ENCODE assay signal across 9 mouse cellular contexts in the genomic region with DNA sequence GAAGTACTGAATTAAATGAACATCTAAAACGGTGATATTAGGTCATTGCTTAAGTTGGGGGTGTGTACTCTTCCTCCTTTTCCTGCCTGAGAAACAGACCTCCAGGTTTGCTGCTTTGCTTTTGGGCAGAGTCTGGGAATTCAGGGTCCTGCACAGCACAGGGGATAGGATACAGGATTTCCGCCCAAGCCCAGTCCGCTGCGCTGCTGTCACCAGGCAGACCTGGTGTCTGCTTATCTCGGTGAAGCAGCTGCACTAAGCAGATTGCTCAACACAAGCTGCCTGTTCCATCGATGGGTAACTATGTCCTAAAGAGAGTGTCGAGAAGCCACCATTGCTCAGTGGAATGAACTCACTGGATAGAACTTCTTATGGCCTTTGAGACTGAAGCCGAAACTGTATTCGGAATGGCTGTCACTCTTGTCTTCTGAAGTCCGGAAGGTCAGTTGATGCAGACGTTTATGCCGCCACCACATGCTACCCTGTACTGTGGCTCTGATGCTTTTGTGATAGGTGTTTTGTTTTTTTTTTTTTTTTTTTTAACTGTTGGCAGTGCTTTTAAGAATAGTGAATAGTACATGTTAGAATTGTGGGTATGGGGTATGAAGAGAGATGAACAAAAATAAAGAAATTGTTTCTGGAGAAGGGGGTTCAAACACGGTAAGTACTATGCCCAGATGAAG.
DNase-seq lines count a peak whose midpoint lies in the region; ATAC-seq and TF ChIP-seq lines count a peak whose summit lies in the region.
"Had no signal": no experiment of that assay in that cellular context is flagged by ENCODE, and none has a peak within 500 bp of the region (broad histone marks: within the 10 kb centered on the region; RNA-seq: fewer than 3 reads in every experiment).

No protein-coding gene starts in this region.

- H3K9ac ChIP-seq in midbrain, embryonic 14.5 days (replicated peaks; ENCODE audit: low read length): no peak overlapping the region
- peak overlapping the region; percentile 71 for H3K9ac ChIP-seq in liver, embryonic 11.5 days (ENCODE audit: low read depth, low read length)
- H3K9ac ChIP-seq: limb, embryonic 12.5 days had no signal

- no peaks in the 10 kb centered on the region for H3K4me1 ChIP-seq in midbrain, embryonic 14.5 days (ENCODE audit: control insufficient read depth, insufficient read depth, low read length)
- H3K4me1 ChIP-seq in midbrain, embryonic 10.5 days: no peaks in the 10 kb centered on the region
- peaks cover 51% of the 10 kb centered on the region for H3K4me1 ChIP-seq in liver, embryonic 11.5 days (replicated peaks; ENCODE audit: control insufficient read depth, insufficient read depth, low read length)
- peaks cover 31% of the 10 kb centered on the region; the same call in 1 of the 2 replicates for H3K4me1 ChIP-seq in small intestine, adult 2 months (ENCODE audit: control insufficient read depth, insufficient read depth, insufficient read length, low read length)
- H3K4me1 ChIP-seq in forebrain, embryonic 10.5 days: no peaks in the 10 kb centered on the region

- no peak overlapping the region for H3K4me2 ChIP-seq in midbrain, embryonic 14.5 days (ENCODE audit: low read length)
- H3K4me2 ChIP-seq in liver, embryonic 11.5 days: peak overlapping the region; percentile 69
- H3K4me2 ChIP-seq: limb, embryonic 12.5 days had no signal

- 84% methylated on average over 13 of the region's 13 CpGs for WGBS in midbrain, embryonic 14.5 days
- 88% methylated on average over 13 of the region's 13 CpGs for WGBS in midbrain, embryonic 10.5 days
- WGBS in liver, embryonic 11.5 days: 16% methylated on average over 13 of the region's 13 CpGs
- 58% methylated on average over 13 of the region's 13 CpGs for WGBS in small intestine, adult 2 months
- 88% methylated on average over 13 of the region's 13 CpGs for WGBS in forebrain, embryonic 10.5 days

- ATAC-seq in midbrain, embryonic 14.5 days (ENCODE audit: low FRiP score, low TSS enrichment): no peak
- peak; percentile 98 for ATAC-seq in liver, embryonic 11.5 days (replicated peaks; ENCODE audit: low FRiP score)

- peaks cover 15% of the 10 kb centered on the region; the same call in 1 of the 2 replicates for H3K36me3 ChIP-seq in midbrain, embryonic 14.5 days (ENCODE audit: control insufficient read depth, insufficient read depth, low read length)
- H3K36me3 ChIP-seq in midbrain, embryonic 10.5 days: peaks cover 49% of the 10 kb centered on the region
- peaks cover 15% of the 10 kb centered on the region; the same call in 1 of the 2 replicates for H3K36me3 ChIP-seq in liver, embryonic 11.5 days (ENCODE audit: control insufficient read depth, insufficient read depth, low read length)
- H3K36me3 ChIP-seq in small intestine, adult 2 months (ENCODE audit: control insufficient read depth, insufficient read depth, low read length): peaks cover 30% of the 10 kb centered on the region
- peaks cover 48% of the 10 kb centered on the region for H3K36me3 ChIP-seq in forebrain, embryonic 10.5 days (replicated peaks)

- TF ChIP-seq POLR2A in small intestine, adult 2 months (IDR thresholded peaks at IDR 0.05; ENCODE audit: low read depth, low read length): no peak

- DNase-seq in midbrain, embryonic 14.5 days: peak; percentile 8
- no peak for DNase-seq in midbrain, embryonic 10.5 days (ENCODE audit: low spot score)
- DNase-seq in embryo, embryonic 11 days: peak; percentile 24
- peak; percentile 66 to 78 for DNase-seq in heart, postnatal 36 days
- peak; percentile 71 for DNase-seq in liver, embryonic 11.5 days (ENCODE audit: low spot score)
- no peak for DNase-seq in forebrain, embryonic 10.5 days (ENCODE audit: extremely low spot score, low spot score)
- no peak for DNase-seq in frontal cortex, adult 2 months (ENCODE audit: extremely low spot score in 1 of 2, low spot score in 1 of 2)

- no peaks in the 10 kb centered on the region for H3K27me3 ChIP-seq in midbrain, embryonic 14.5 days (ENCODE audit: control insufficient read depth, insufficient read depth, low read length)
- no peaks in the 10 kb centered on the region for H3K27me3 ChIP-seq in midbrain, embryonic 10.5 days (ENCODE audit: low read depth, poor library complexity, severe bottlenecking)
- H3K27me3 ChIP-seq in liver, embryonic 11.5 days (replicated peaks; ENCODE audit: control insufficient read depth, insufficient read depth, low read length): no peaks in the 10 kb centered on the region
- no peaks in the 10 kb centered on the region for H3K27me3 ChIP-seq in small intestine, adult 2 months (ENCODE audit: control insufficient read depth, insufficient read depth, low read length)
- no peaks in the 10 kb centered on the region for H3K27me3 ChIP-seq in forebrain, embryonic 10.5 days (ENCODE audit: poor library complexity, severe bottlenecking)
- H3K27me3 ChIP-seq: limb, embryonic 12.5 days had no signal

- no peak overlapping the region for H3K27ac ChIP-seq in midbrain, embryonic 14.5 days (replicated peaks; ENCODE audit: low read depth, low read length)
- H3K27ac ChIP-seq in midbrain, embryonic 10.5 days (replicated peaks): no peak overlapping the region
- peak overlapping the region; percentile 89 for H3K27ac ChIP-seq in liver, embryonic 11.5 days (ENCODE audit: low read depth, low read length)
- H3K27ac ChIP-seq in small intestine, adult 2 months (ENCODE audit: insufficient read depth, low read depth, low read length): peak overlapping the region; percentile 37
- H3K27ac ChIP-seq in forebrain, embryonic 10.5 days: no peak overlapping the region
- H3K27ac ChIP-seq: limb, embryonic 12.5 days had no signal

- TF ChIP-seq CTCF in small intestine, adult 2 months (IDR thresholded peaks at IDR 0.05; ENCODE audit: extremely low read depth, insufficient read length, insufficient replicate concordance, low read depth, low read length): no peak

- no peak overlapping the region for H3K4me3 ChIP-seq in midbrain, embryonic 14.5 days (replicated peaks; ENCODE audit: low read depth, low read length)
- no peak overlapping the region for H3K4me3 ChIP-seq in midbrain, embryonic 10.5 days
- H3K4me3 ChIP-seq in liver, embryonic 11.5 days (ENCODE audit: low read depth, low read length): peak overlapping the region; percentile 49
- H3K4me3 ChIP-seq in small intestine, adult 2 months (ENCODE audit: low read depth, low read length): peak overlapping the region; percentile 46
- no peak overlapping the region for H3K4me3 ChIP-seq in forebrain, embryonic 10.5 days
- H3K4me3 ChIP-seq: limb, embryonic 12.5 days had no signal

- intact Hi-C loops in heart, postnatal 36 days (cut with DNase I): loop anchor here (1.0 to 2.0 kb wide), 3 partner anchors 31 to 241 kb away; no protein-coding TSS in a partner anchor

- H3K9me3 ChIP-seq in midbrain, embryonic 14.5 days (ENCODE audit: control insufficient read depth, low read length): no peaks in the 10 kb centered on the region
- no peaks in the 10 kb centered on the region for H3K9me3 ChIP-seq in midbrain, embryonic 10.5 days (replicated peaks)
- no peaks in the 10 kb centered on the region for H3K9me3 ChIP-seq in liver, embryonic 11.5 days (ENCODE audit: control insufficient read depth, low read length)
- H3K9me3 ChIP-seq in forebrain, embryonic 10.5 days: no peaks in the 10 kb centered on the region
- H3K9me3 ChIP-seq: limb, embryonic 12.5 days had no signal

Comparison
In these comparisons a context has a peak if more than half of its experiments do, and no peak if none do; other contexts are left out.
1. DNase-seq: peak in midbrain, embryonic 14.5 days (single experiment), embryo, embryonic 11 days (single experiment), heart, postnatal 36 days (2 of 2) and liver, embryonic 11.5 days (single experiment); none in midbrain, embryonic 10.5 days (single experiment), forebrain, embryonic 10.5 days (single experiment) and frontal cortex, adult 2 months (0 of 2).
2. H3K27ac ChIP-seq: peak in liver, embryonic 11.5 days (single experiment) and small intestine, adult 2 months (single experiment); none in midbrain, embryonic 14.5 days (single experiment), midbrain, embryonic 10.5 days (single experiment) and forebrain, embryonic 10.5 days (single experiment).
3. H3K4me3 ChIP-seq: peak in liver, embryonic 11.5 days (single experiment) and small intestine, adult 2 months (single experiment); none in midbrain, embryonic 14.5 days (single experiment), midbrain, embryonic 10.5 days (single experiment) and forebrain, embryonic 10.5 days (single experiment).